Mouse (Mus musculus) ES-Bruce4 (cell line): Measurements from ENCODE around the gene Rusc2.

ENCODE experiments used
- CTCF ChIP-seq: IDR thresholded peaks from one replicate; pipeline ENCODE4 v1.8.1; 2011; ENCODE audit warnings: low read depth, low read length
- EP300 ChIP-seq: IDR thresholded peaks from 2 replicates; pipeline ENCODE4 v1.6.1; 2011; ENCODE audit warnings: low read depth, low read length; ENCODE audit not compliant: insufficient read depth
- POLR2A ChIP-seq: IDR thresholded peaks from one replicate; pipeline ENCODE4 v1.8.1; 2011; ENCODE audit warnings: low read length; ENCODE audit not compliant: insufficient read depth

GRCm38 (mm10) chr4:43420305-43420704, 38.5 kb downstream of the Rusc2 start:
- TF ChIP-seq EP300 (no peak), CTCF (peak; percentile 81), POLR2A (no peak)
